Mouse (Mus musculus) heart, adult 2 months (tissue): ENCODE results near the gene Fblim1.

ENCODE experiments used
- CTCF ChIP-seq: fragments of 200-600 bp; IDR thresholded peaks from 2 replicates; pipeline ENCODE4 v1.8.1; 2022; ENCODE audit warnings: antibody characterized with exemption, mild to moderate bottlenecking, moderate library complexity
- POLR2A ChIP-seq: fragments of 200-500 bp; IDR thresholded peaks from 2 replicates; pipeline ENCODE4 v1.6.1; 2011; ENCODE audit warnings: mild to moderate bottlenecking, low read depth, low read length, control low read depth; ENCODE audit not compliant: insufficient read depth

DNA sequence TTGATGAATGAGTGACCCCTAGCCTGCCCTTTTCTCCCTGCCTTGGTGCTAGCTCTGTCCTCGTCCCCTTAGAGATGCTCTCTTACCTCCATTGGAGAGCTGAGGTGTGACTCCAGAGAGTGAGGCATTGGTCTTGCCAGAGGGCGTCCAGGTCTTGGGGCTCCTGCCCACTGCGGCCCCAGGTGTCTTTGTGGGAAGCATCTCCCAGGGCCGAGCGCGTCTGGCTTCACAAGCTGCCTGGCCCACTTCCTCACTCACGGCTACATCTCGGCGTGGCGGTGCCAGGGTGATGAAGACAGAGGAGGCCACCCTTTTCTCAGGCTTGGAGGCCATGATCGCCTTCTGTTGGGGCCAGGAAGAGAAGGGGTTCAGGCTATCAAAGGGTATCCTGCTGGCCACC, 10.8 kb downstream of the Fblim1 start:
- TF ChIP-seq CTCF (no peak), POLR2A (no peak)
